10 mouse cellular contexts compared by ENCODE assay signal in genomic region chr11:12232041-12232742, GRCm38 (mm10).
DNase-seq lines count a peak whose midpoint lies in the region; ATAC-seq lines count a peak whose summit lies in the region.
"Had no signal": no experiment of that assay in that cellular context is flagged by ENCODE, and none has a peak within 500 bp of the region (broad histone marks: within the 10 kb centered on the region; RNA-seq: fewer than 3 reads in every experiment).

No protein-coding gene starts in this region.

- WGBS in hindbrain, embryonic 14.5 days: 77% methylated on average over 10 of the region's 10 CpGs
- WGBS in hindbrain, embryonic 11.5 days: 91% methylated on average over 10 of the region's 10 CpGs
- 51% methylated on average over 10 of the region's 10 CpGs for WGBS in lung, embryonic 16.5 days
- 82% methylated on average over 10 of the region's 10 CpGs for WGBS in intestine, embryonic 16.5 days

- peak; percentile 61 for DNase-seq in hindbrain, embryonic 14.5 days (ENCODE audit: low spot score)
- DNase-seq in hindbrain, embryonic 11.5 days (ENCODE audit: low spot score): no peak
- DNase-seq in cerebellum, postnatal 4 days (ENCODE audit: low spot score in 2 of 2): peak; percentile 26 to 75
- peak; percentile 41 to 63 for DNase-seq in kidney, postnatal 4 days
- no peak for DNase-seq in urinary bladder, adult 2 months (ENCODE audit: low spot score)

- H3K9me3 ChIP-seq in hindbrain, embryonic 14.5 days (ENCODE audit: control insufficient read depth, low read length): no peaks in the 10 kb centered on the region
- no peaks in the 10 kb centered on the region for H3K9me3 ChIP-seq in hindbrain, embryonic 11.5 days (ENCODE audit: control insufficient read depth, low read length)
- no peaks in the 10 kb centered on the region for H3K9me3 ChIP-seq in lung, embryonic 16.5 days (ENCODE audit: control insufficient read depth, low read length)
- H3K9me3 ChIP-seq in intestine, embryonic 16.5 days (ENCODE audit: control insufficient read depth, low read length): no peaks in the 10 kb centered on the region
- H3K9me3 ChIP-seq: G1E had no signal

- peak; percentile 11; the same call in 1 of the 2 replicates for ATAC-seq in hindbrain, embryonic 14.5 days (ENCODE audit: low FRiP score)
- no peak for ATAC-seq in hindbrain, embryonic 11.5 days (ENCODE audit: low FRiP score)
- peak; percentile 78 for ATAC-seq in lung, embryonic 16.5 days (ENCODE audit: low read depth)
- no peak for ATAC-seq in erythroid progenitor cell, adult 5-6 weeks (replicated peaks; ENCODE audit: low FRiP score, poor library complexity, severe bottlenecking)
- ATAC-seq in intestine, embryonic 16.5 days: no peak

- no peak overlapping the region for H3K9ac ChIP-seq in hindbrain, embryonic 14.5 days
- no peak overlapping the region for H3K9ac ChIP-seq in hindbrain, embryonic 11.5 days (ENCODE audit: low read depth, low read length)
- H3K9ac ChIP-seq in lung, embryonic 16.5 days (ENCODE audit: low read length): no peak overlapping the region
- no peak overlapping the region for H3K9ac ChIP-seq in intestine, embryonic 16.5 days (ENCODE audit: low read depth, low read length)

- no peaks in the 10 kb centered on the region for H3K27me3 ChIP-seq in hindbrain, embryonic 14.5 days (ENCODE audit: control insufficient read depth, insufficient read depth, low read length)
- H3K27me3 ChIP-seq in hindbrain, embryonic 11.5 days (ENCODE audit: control insufficient read depth, insufficient read depth, low read length): no peaks in the 10 kb centered on the region
- no peaks in the 10 kb centered on the region for H3K27me3 ChIP-seq in lung, embryonic 16.5 days (ENCODE audit: control insufficient read depth, insufficient read depth, low read depth, low read length)
- H3K27me3 ChIP-seq in intestine, embryonic 16.5 days (replicated peaks; ENCODE audit: control insufficient read depth, insufficient read depth, low read length): no peaks in the 10 kb centered on the region

- H3K27ac ChIP-seq in hindbrain, embryonic 14.5 days: no peak overlapping the region
- H3K27ac ChIP-seq in hindbrain, embryonic 11.5 days (ENCODE audit: low read depth, low read length): no peak overlapping the region
- H3K27ac ChIP-seq in lung, embryonic 16.5 days (ENCODE audit: low read length): peak overlapping the region; percentile 93
- H3K27ac ChIP-seq in intestine, embryonic 16.5 days (ENCODE audit: low read length): no peak overlapping the region

- H3K4me3 ChIP-seq in hindbrain, embryonic 14.5 days (replicated peaks; ENCODE audit: low read length): no peak overlapping the region
- no peak overlapping the region for H3K4me3 ChIP-seq in hindbrain, embryonic 11.5 days (ENCODE audit: low read depth, low read length)
- H3K4me3 ChIP-seq in lung, embryonic 16.5 days (ENCODE audit: low read length): no peak overlapping the region
- H3K4me3 ChIP-seq in intestine, embryonic 16.5 days (ENCODE audit: low read length): no peak overlapping the region
- H3K4me3 ChIP-seq: erythroblast, embryonic 14.5 days had no signal

- no peak overlapping the region for H3K4me2 ChIP-seq in hindbrain, embryonic 14.5 days (replicated peaks)
- no peak overlapping the region for H3K4me2 ChIP-seq in hindbrain, embryonic 11.5 days (replicated peaks; ENCODE audit: low read depth, low read length)
- H3K4me2 ChIP-seq in lung, embryonic 16.5 days (ENCODE audit: low read depth, low read length): peak overlapping the region; percentile 28
- H3K4me2 ChIP-seq in intestine, embryonic 16.5 days (ENCODE audit: low read depth, low read length): no peak overlapping the region

- peaks cover 2% of the 10 kb centered on the region; the same call in 1 of the 2 replicates for H3K36me3 ChIP-seq in hindbrain, embryonic 14.5 days (replicated peaks; ENCODE audit: control insufficient read depth, insufficient read depth)
- H3K36me3 ChIP-seq in hindbrain, embryonic 11.5 days (ENCODE audit: control insufficient read depth, insufficient read depth, low read length): no peaks in the 10 kb centered on the region
- H3K36me3 ChIP-seq in lung, embryonic 16.5 days (ENCODE audit: control insufficient read depth, insufficient read depth, low read length): no peaks in the 10 kb centered on the region
- no peaks in the 10 kb centered on the region for H3K36me3 ChIP-seq in intestine, embryonic 16.5 days (ENCODE audit: control insufficient read depth, insufficient read depth, low read length)
- H3K36me3 ChIP-seq: G1E had no signal

- no peaks in the 10 kb centered on the region for H3K4me1 ChIP-seq in hindbrain, embryonic 14.5 days (replicated peaks; ENCODE audit: control insufficient read depth, insufficient read depth, low read length)
- H3K4me1 ChIP-seq in hindbrain, embryonic 11.5 days (replicated peaks; ENCODE audit: control insufficient read depth, insufficient read depth, low read length): no peaks in the 10 kb centered on the region
- peaks cover 16% of the 10 kb centered on the region for H3K4me1 ChIP-seq in lung, embryonic 16.5 days (replicated peaks; ENCODE audit: control insufficient read depth, insufficient read depth, low read length)
- H3K4me1 ChIP-seq in intestine, embryonic 16.5 days (ENCODE audit: control insufficient read depth, insufficient read depth, low read length): no peaks in the 10 kb centered on the region

Comparison
In these comparisons a context has a peak if more than half of its experiments do, and no peak if none do; other contexts are left out.
1. ATAC-seq: peak in hindbrain, embryonic 14.5 days (single experiment) and lung, embryonic 16.5 days (single experiment); none in hindbrain, embryonic 11.5 days (single experiment), erythroid progenitor cell, adult 5-6 weeks (single experiment) and intestine, embryonic 16.5 days (single experiment).
2. DNase-seq: peak in hindbrain, embryonic 14.5 days (single experiment), cerebellum, postnatal 4 days (2 of 2) and kidney, postnatal 4 days (2 of 2); none in hindbrain, embryonic 11.5 days (single experiment) and urinary bladder, adult 2 months (single experiment).